Mouse (Mus musculus): ENCODE data around the gene Zfp462.
A peak's percentile ranks its signal among the peaks of the same experiment; 100 is the strongest.

Zfp462 gene

DNA sequence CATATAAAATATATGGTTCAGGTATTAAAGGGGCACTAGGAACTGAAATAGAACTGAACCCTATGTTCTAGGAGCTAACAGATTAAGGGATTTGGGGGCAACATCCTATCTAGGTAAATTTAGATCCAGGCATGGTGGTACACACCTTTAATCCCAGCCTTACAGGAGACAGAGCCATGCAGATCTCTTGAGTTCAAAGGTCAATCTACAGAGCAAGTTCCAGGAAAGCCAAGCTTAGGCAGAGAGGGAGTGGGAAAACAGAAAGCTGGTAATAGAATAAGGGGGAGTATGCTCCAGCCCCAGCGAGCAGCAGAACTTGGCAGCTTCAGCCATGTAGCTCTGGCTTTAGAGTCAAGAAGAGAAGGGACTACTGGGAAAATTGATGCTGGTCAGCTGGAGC, 50.4 kb downstream of the Zfp462 start:
- no peak for DNase-seq (ENCODE audit: low read depth, low spot score)

DNA sequence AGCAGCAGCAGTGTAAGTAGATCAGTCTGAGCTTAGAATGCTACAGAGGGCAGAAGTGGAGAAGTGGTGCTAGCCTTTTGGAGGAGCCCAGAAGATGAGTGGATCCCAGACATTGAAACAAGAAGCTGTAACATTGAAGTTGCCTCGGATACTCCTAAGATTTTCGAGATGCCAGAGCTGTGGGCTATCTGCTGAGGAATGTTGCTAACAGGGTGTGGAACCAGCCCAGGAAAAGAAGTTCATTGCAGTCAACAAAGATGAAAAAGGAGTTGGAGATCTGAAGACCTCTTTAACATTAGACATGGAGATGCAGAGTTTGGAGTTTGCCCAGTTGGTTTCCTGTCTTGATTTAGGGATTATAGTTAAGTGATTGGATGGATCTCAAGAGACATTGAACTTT, 51.2 kb downstream of the Zfp462 start:
- no peak for DNase-seq (ENCODE audit: low read depth, low spot score)

DNA sequence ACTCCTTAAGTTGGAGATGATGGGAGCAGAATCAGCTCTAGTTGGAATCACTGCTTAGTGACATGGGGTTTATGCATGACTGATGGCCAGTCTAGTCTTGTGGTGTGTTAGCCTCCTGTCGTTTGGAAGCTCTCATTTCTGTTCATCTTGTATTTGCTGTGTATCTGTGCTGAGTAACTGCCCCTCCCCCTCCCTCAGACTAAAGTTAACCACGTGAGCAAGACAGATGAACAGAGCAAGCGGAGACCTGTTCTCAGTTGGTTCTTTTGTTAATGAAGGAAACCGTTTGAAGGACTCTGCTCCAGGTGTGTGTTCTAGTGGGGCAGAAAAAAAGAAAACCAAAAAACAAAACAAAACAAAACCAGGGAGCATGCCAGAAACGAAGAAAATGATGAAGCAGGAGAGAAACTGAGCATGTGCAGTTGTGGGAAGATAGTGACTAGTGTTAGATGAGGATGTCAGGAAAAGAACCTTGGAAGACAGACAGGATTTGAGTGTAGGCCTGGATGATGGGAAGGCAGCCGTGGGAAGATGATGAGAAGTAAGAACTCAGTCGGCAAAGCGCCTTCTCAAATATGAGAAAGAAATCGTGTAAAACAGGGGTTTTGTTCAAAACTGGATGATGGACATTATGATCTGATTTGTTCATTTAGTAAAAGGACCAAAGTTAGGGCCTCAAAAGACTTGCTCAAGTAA, 53.4 kb downstream of the Zfp462 start:
- no peak for DNase-seq (ENCODE audit: low read depth, low spot score)

DNA sequence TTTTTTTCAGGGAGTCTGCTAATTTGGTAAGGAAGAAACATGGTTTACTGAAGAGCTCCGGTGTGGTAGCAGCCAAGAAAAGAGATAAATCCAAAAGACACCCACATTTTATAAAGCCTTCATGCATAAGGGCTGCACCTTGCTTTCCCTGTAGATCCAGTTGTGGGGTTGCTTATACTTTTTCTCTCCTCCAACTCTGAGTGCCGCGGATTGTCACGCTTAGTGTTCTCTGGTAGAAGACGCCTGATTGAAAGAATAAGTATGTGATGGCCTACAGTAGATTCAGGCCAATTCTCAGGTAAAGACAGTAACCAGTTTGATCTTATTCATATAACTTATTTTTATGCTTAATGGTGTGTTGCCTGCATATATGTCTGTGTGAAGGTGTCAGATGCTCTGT, 54.7 kb downstream of the Zfp462 start:
- no peak for DNase-seq (ENCODE audit: low read depth, low spot score)

DNA sequence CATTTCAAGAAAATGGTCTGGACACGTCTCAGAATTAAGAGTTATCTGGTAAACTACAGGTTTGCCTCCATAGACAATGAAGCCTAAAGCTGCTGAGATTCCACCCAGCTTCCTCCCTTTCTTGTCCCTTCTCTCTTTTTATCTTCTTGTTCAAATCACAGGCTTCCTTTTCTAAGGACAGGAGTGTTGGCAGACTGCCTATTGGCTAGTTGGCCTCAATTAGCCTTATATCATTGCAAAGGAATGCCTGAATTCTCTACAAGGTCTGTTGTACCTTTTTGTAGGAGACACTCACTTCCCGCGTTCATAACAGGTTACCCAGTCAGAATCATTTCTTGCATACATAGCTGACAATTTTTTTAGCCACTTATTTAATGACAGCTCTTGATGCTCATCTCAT, 56.5 kb downstream of the Zfp462 start:
- DNase-seq (ENCODE audit: low read depth, low spot score): no peak

DNA sequence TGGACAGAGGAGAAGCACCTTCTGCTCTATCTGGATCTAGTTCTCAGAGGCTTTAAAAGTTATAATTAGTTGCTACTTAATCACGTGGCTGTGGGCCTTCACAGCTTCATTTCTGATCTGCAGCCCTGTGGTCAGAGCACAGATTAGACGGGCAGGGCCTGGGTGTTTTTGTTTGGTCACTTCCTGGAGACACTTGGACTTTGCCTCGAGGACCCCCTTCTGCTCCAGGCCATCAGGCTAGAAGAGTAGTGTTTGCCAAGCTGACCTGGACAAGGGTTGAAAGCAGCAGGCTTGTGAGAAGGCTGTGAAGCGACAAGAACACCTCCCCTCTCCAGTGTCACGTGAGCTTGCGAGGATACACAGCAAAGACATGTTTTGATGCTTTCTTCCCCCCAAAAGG, 58.3 kb downstream of the Zfp462 start:
- no peak for DNase-seq (ENCODE audit: low read depth, low spot score)

DNA sequence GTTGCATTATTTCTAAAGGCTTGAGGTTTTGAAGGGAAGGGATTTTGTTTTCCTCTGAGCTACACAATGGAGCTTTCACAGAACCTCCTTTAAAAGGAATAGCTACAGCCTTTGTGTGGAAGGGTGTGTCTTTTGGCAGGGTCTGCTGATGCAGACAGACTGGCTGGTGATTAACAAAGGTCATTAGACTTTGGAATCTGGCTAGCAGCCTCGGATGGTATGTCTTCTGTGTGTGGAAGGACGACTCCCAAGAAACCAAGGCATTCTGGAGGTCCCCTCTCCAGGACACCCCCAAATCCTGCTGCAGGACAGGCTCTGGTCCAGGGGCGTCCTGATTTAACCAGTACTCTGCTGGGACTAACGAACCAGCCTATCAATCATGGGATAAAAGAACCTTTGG, 60.2 kb downstream of the Zfp462 start:
- peak; percentile 32 for DNase-seq (ENCODE audit: low read depth, low spot score)

DNA sequence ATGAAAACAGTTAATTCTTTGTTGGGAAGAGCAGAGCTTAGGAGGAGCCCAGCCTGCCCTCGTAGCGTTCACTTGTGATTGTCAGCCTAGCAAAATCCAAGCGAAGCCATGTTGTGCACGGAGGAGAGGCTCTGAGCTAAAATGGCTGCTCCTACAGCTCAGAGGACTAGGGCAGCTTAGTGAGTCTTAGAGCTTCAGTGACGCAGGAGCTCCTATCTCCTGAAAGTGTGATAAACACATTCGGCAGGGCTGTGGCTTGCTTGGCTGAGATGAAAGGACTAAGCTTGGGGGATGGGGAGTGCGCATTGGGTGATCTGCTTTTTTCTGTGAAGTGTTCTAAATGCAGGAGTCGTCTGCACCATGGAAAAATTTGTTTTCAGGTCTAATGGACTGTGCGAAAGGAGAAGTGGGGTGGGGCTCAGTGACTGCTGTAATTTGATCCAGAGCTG, 60.7 kb downstream of the Zfp462 start:
- peak; percentile 58 for DNase-seq (ENCODE audit: low read depth, low spot score)

DNA sequence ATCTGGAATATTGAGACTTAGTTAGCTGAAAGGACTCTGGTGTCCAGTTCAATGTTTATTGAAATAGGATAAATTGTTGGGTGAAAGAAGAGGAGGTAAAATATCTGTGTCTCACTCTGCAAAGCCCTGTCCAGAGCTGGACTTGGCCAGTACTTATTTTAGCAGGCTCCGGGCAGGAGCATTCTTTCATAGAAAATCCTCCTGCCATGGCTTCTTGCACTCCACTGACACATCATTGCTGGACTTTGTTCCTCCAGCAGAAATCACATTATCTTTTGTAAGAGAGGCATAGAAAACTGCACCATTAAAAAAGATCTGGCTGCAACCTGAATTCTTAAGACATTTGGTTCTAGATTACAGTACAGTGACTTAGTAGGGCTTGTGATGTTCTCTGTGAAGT, 61.2 kb downstream of the Zfp462 start:
- no peak for DNase-seq (ENCODE audit: low read depth, low spot score)

DNA sequence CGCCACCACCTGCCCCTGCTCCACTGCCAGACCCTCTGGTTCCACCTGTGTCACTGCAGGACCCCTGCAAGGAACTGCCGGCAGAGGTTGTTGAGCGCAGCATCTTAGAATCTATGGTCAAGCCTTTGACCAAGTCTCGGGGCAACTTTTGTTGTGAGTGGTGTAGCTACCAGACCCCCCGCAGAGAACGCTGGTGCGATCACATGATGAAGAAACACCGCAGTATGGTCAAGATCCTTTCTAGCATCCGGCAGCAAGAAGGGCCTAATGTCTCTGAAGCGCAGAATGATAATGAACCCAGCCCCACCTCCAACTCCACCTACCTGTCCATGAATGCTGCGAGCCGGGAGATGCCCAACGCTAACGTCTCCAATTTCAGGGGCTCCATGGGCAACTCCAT, 63.8 kb downstream of the Zfp462 start:
- no peak for DNase-seq (ENCODE audit: low read depth, low spot score)

DNA sequence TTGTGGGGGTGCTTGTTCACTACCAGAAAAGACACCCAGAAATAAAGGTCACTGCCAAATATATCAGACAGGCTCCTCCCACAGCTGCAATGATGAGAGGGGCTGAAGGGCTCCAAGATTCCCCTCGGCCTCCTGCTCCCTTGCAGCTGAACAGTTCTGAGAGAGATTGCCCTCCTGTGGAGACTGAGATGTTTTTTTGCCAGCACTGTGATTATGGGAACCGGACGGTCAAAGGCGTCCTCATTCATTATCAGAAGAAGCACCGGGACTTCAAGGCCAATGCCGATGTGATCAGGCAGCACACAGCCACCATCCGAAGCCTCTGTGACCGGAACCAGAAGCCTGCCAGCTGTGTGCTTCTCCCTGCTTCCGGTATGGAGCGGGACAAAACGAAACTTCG, 66.5 kb downstream of the Zfp462 start:
- DNase-seq (ENCODE audit: low read depth, low spot score): no peak

DNA sequence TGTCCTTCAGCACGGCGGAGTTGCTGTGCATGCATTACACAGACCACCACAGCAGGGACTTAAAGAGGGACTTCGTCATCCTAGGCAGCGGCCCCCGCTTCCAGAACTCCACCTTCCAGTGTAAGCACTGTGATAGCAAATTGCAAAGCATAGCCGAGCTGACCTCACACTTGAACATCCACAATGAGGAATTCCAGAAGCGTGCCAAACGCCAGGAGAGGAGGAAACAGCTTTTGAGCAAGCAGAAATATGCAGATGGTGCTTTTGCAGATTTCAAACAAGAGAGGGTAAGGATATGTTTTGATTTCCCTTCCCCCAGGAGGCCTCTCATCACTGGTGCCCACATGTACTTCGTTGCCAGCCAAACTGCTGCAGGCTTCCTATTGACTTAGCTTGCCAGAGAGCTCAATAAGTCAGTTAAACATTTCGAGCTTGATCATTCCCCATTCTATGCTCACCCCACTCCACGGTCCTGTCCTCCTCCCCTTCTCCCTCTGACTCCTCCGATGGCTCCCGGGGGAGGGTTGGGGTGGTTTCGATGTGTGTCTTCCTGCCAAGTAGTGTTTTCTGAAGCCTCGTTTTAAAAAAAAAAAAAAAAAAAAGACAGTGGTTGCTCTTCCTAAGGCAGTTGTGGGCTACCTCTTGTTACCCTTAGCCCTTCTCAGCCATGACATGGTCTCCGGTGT, 68.9 kb downstream of the Zfp462 start:
- no peak for DNase-seq (ENCODE audit: low read depth, low spot score)

DNA sequence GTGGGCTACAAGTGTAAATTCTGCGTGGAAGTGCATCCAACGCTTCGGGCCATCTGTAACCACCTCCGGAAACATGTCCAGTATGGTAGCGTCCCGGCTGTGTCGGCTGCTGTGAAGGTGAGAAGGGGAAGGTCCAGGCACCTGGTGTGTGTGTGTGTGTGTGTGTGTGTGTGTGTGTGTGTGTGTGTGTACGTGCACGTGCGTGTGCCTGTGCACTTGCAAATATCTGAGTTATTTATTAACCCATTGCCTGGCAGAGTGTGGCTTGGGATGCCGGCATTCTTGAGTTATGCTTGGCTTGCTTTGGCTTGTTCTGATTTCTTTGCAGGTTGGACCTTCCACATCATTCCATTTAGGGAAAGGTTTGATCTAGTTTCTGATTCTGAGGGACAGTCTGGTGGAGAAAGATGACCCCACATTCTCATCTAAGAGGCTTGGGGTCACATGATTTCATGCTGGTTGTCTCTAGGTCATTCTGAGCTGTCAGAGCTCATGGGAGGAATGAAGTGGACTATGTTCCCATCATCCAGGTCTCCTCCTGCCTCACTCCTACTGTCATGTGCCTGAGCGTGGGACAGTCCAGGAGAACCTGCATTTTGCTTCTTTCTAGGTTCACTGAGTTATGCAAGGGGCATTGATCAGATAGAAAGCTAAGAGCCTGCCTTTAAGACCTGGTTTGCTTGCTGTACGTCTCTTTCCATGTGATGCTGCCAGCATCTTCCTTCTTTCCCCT, 70.0 kb downstream of the Zfp462 start:
- no peak for DNase-seq (ENCODE audit: low read depth, low spot score)

DNA sequence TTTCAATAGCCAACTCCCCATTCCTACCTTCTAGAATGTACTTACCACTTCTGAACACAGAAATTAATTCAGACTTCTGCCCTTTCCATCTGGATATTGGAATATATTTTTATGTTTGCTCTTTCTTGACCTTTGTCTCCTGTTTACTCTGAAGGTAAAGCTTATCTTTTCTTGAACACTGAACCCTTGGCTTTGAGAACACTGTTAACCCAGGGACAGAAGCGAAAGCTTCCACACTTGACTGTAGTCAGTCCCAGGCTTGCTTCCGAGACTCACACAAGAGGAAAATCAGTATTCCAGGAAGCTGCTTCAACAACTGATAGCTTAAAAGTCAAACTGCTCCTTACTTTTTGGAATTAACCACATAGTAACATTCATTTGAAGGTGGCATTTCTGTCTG, 70.7 kb downstream of the Zfp462 start:
- no peak for DNase-seq (ENCODE audit: low read depth, low spot score)

DNA sequence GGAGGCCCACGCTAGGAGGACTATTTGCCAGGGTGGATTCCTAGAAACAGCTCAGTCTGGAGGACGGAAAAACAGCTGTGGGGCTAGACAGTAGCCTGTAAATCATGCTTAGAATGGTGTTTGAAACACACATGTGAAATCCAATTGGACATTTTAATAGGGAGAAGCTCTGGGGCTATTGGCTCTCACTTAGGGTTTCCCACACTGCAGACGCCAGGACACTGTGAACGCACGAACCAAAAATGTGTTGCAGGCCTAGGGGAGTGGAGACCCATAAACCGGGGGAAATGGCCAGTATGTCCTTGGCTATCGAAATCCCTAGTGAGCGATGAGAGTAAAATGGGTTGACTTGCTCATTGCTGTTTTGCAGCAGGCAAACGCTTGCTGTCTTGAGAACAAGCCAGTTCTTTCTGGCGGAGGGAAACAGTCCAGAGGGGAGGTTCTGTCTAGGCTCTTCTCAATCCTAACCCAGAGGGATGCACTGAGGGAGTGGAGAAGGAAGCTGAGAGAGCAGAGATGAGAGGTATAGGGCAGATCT, 81.3 kb downstream of the Zfp462 start:
- no peak for DNase-seq (ENCODE audit: low read depth, low spot score)

DNA sequence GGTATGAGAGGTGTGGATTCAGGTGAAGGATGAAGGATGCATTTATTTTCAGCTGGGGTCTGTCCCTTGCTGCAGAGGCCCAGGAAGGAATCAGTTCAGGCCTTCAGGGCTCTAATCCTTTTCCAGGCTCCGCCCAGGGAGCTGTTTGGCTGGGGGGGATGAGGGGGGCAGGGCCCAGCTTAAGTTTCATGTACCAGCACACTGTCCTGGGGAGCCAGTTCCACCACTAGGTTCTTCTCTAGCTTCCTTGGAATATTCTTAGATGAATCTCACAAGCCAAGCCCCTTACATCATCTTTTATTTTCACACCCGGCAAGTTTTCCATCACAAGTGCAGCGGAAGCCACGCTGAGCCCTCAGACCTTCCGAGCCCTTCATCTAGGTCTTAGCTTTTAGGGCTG, 85.6 kb downstream of the Zfp462 start:
- DNase-seq (ENCODE audit: low read depth, low spot score): no peak

DNA sequence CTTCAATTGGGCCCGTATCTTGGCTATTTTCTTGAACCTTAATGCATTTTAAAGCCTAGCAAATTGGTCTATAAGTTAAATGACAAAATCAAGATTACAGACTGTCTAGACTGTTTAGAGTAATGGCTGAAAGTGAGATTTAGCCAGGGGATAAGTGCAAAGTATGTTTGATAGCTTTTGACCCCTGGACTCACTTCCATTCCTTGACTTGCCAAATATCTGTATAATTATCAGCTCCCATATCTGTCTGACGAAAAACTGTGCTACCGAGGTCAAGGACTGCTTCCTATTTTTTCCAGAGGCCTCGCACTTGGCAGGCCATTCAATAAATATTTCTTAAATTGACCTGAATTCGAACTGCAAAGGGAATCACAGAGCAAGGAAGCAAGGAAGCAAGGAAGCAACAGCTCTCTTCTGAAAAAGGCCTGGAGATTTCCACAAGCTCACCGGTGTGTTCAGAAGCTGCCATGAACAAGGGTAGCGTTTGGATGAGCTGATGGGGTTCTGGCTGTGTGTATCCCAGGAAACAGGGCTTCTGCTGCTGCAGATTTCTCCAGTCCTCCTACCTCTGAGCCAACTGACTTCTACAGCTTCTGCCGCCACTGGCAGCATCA, 87.6 kb downstream of the Zfp462 start:
- no peak for DNase-seq (ENCODE audit: low read depth, low spot score)

DNA sequence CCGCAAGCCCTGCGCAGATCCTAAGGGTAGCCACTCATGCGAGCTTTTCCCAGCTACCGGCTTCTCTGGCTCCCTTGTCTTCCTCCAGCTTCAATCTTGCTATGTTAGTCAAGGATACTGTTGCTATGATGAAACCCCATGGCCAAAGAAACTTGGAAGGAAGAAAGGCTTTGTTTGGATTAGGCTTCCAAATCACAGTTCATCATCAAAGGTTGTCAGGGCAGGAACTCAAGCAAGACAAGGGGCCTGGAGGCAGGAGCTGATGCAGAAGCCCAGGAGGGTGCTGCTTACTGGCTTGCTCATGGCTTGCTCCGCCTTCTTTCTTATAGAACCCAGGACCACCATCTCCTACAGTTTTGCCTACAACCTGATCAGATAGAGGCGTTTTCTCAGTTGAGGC, 88.6 kb downstream of the Zfp462 start:
- DNase-seq (ENCODE audit: low read depth, low spot score): no peak

DNA sequence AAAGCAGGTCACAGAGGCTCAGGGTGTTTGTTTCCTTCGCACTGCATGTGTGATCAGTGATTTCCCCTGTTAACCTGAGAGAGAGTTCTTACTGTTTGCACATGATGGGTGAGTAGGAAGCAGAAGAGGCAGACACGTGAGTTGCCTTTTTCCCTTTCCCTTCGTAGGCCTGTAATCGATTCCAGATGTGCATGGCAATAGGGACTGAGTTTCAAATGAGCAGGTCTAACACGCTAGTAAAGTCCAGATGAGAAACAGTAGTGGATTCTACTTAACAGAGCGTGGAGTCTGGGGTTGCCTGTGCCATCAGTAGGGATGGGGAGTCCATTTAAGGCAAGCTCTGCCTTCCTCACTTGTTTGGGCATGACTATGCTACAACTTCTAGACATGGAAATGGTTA, 93.3 kb downstream of the Zfp462 start:
- peak; percentile 73 for DNase-seq (ENCODE audit: low read depth, low spot score)

DNA sequence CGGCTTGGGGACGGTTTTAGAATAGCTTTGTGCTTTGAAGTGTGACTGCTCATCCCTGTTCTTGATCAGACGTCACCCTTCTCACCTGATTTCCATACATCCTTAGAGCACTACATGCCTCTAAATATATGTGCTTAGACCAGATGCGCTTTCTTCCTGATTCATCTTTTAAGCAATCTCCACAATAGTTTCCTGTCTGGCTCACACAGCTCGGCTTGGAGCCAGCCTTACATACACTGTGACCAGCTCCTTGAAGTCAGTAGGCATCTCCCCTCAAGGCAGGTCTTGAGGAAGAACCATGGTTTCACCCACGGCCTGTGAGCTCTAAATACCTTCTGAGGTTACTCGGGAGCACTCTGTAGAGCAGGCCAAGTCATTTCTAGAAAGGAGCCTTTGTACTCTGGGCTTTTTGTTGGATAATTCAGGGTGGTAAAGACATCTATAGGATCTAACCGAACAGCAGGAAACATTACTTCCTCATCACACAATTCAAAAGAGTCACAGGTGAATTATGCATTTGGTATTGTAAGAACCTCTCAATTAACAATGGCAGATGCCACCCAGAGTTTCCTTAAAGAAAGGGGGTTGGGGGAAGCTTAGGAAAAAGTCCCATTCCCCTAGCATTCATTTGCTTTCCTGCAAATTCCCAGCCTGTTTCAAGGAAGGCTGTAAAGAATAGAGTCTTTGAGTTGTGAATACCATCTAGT, 95.6 kb downstream of the Zfp462 start:
- no peak for DNase-seq (ENCODE audit: low read depth, low spot score)

DNA sequence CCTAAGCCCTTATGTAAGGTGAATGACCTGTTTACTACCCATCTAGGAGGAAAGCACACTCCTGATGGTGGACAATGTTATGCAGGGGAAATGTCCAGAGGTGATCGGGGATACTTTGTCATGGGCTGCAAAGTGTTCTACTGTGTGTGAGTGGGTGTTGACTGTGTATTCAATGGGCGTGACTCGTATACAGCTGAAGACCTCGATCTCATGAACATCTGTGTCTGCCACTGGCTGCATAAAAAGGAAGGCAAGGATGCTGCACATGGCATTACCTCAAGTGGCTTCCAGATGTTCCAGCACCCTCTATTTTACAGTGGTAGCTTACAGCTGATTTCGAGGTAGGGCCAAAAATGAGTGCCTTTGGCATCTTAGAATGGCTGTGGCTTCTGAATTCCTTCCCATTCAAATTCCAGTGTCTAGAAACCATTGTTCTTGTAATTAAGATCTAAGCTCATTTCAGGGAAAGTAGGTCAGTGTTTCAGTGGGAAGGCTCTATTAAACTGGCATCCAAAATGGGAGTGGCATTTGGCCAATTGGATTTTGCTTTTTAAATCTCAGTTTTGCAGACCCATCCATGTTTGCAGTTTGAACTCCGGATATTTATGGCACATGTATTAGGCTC, 96.4 kb downstream of the Zfp462 start:
- DNase-seq (ENCODE audit: low read depth, low spot score): no peak
